Mouse (Mus musculus) G1E (cell line): ENCODE data around the gene Ccr4. TPM values are rescaled to one million over a fixed set of nuclear protein-coding genes. Genes with fewer than 3 reads are reported as not detected.

Experiments
- ATAC-seq: 2 replicates; pipeline ENCODE4 v1.8.0; 2016; ENCODE audit warnings: mild to moderate bottlenecking; ENCODE audit not compliant: insufficient number of reproducible peaks, poor library complexity, low FRiP score, severe bottlenecking; ENCODE audit errors: extremely low read depth
- DNase-seq: peaks from one replicate; pipeline ENCODE4 v3.0.0; 2012; ENCODE audit warnings: low spot score
- H3K27me3 ChIP-seq: 2 replicates; pipeline ENCODE4 v1.6.1; 2012; ENCODE audit warnings: mild to moderate bottlenecking, low read length, inconsistent platforms; ENCODE audit not compliant: insufficient read depth
- H3K36me3 ChIP-seq: replicated peaks from 2 replicates; pipeline ENCODE3; 2012; ENCODE audit warnings: mild to moderate bottlenecking, inconsistent platforms
- H3K4me1 ChIP-seq: 2 replicates; pipeline ENCODE4 v1.6.1; 2012; ENCODE audit warnings: low read depth, low read length, inconsistent platforms, mixed read lengths; ENCODE audit not compliant: insufficient read depth
- H3K4me3 ChIP-seq: 2 replicates; pipeline ENCODE4 v1.5.1; 2012; ENCODE audit warnings: low read depth, mild to moderate bottlenecking, inconsistent platforms, low read length, moderate library complexity, mixed read lengths
- H3K9me3 ChIP-seq: replicated peaks from 2 replicates; pipeline ENCODE4 v1.6.1; 2012; ENCODE audit warnings: inconsistent platforms
- CTCF ChIP-seq: IDR thresholded peaks from 2 replicates; pipeline ENCODE4 v1.5.1; 2012; ENCODE audit warnings: low read depth, low read length, inconsistent platforms, mixed read lengths
- GATA1 ChIP-seq: IDR thresholded peaks from 2 replicates; pipeline ENCODE4 v1.6.1; 2012; ENCODE audit warnings: borderline replicate concordance, low read length, inconsistent platforms, mixed read lengths
- GATA2 ChIP-seq: IDR thresholded peaks from 2 replicates; pipeline ENCODE4 v1.6.1; 2012; ENCODE audit warnings: low read depth, low read length, inconsistent platforms, borderline replicate concordance
- POLR2AphosphoS5 ChIP-seq: IDR thresholded peaks from 2 replicates; pipeline ENCODE4 v1.6.1; 2012; ENCODE audit warnings: low read depth, low read length, inconsistent platforms; ENCODE audit not compliant: insufficient replicate concordance
- TAL1 ChIP-seq: conservative IDR thresholded peaks from 2 replicates; pipeline ENCODE4 v1.6.1; 2012; ENCODE audit warnings: low read depth, low read length, inconsistent platforms, mixed read lengths
- polyA plus RNA-seq: library from polyadenylated mRNA; stranded (reverse); fragments of >175 nt; gene quantifications from 2 replicates; pipeline ENCODE4 v1.2.3, GENCODE M21; 2012
- total RNA-seq, 2 experiments: library from RNA; stranded (forward) in 1 of 2; stranded (reverse) in 1 of 2; fragments of 200-1000 nt in 1 of 2; fragments of >200 nt in 1 of 2; fragmentation: Nextera tagmentation in 1 of 2; gene quantifications; 2 replicates each; pipeline ENCODE4 v1.2.3; 2014 to 2017

Ccr4 gene
- total and polyA plus RNA-seq, 3 experiments = not detected

DNA sequence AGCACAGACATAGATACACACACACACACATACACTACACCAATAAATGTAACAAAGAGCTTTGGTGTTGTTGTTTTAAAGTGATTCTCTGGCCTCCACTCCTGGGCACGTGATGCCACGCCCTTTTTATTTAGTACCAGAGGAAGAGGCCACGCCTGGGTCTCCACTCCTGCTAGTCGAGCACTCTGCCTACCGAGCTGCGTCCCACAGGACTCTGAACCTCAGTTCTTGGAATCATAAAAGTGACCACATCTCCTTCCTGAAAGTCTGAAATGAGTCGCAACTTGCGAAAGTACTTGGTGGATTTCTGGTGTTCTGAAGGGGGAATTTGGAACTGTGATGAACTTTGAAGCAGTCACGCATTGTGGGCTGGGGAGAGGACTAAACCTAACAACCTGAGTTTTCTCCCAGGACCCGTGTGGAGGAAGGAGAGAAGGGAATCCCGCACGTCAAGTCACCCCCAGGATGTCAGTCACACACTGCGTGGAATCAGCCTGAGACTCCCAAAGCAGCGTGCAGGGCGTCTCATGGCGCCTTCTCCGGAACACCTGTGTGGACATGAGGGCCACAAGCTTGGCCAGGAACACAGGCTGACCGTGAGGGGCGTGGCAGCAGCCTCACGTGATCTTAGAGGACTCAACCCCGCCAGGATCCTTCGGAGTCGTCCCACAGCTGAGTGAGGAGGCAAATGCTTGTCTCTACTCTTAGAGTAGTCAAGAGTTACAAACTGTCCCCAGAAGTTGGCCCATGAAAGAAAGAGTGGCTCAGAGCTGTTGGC lies 17.0 kb downstream of the Ccr4 start:
- ATAC-seq (peak; percentile 15; the same call in 1 of the 2 replicates), DNase-seq (no peak)
- no peak overlapping the region for H3K4me3 ChIP-seq
- no peaks in the 10 kb centered on the region for H3K36me3 ChIP-seq
- TF ChIP-seq CTCF (no peak), TAL1 (no peak), GATA2 (no peak), GATA1 (no peak), POLR2AphosphoS5 (no peak)
- H3K27me3 ChIP-seq = peaks cover 11% of the 10 kb centered on the region
- H3K9me3 ChIP-seq = no peaks in the 10 kb centered on the region
- H3K4me1 ChIP-seq = no peaks in the 10 kb centered on the region; the same call in 1 of the 2 replicates

DNA sequence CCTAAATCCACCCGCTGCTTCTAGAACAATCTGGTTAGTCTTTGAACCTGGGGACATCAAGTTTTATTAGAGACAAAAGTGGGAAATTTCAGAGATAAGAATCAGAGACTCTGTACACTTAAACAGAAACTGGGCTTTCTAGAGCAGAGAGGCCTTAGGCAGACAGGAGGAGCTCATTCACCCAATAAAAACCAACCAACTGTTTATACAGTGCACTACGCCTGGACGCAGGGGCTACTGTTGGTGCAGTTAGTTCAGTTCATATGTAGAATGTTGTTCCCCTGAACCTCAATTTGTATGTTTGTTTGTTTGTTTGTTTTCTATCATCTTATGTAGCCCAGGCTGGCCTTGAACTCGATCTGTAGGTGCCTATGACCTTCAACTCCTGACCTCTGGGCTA lies 17.9 kb downstream of the Ccr4 start:
- H3K4me1 ChIP-seq = no peaks in the 10 kb centered on the region; the same call in 1 of the 2 replicates
- ATAC-seq = no peak
- peaks cover 11% of the 10 kb centered on the region for H3K27me3 ChIP-seq
- H3K4me3 ChIP-seq = no peak overlapping the region
- DNase-seq = no peak
- H3K36me3 ChIP-seq = no peaks in the 10 kb centered on the region
- TF ChIP-seq TAL1 = no peak
- no peak for TF ChIP-seq CTCF
- TF ChIP-seq GATA1 = no peak
- TF ChIP-seq POLR2AphosphoS5 = no peak
- TF ChIP-seq GATA2 = no peak
- no peaks in the 10 kb centered on the region for H3K9me3 ChIP-seq

DNA sequence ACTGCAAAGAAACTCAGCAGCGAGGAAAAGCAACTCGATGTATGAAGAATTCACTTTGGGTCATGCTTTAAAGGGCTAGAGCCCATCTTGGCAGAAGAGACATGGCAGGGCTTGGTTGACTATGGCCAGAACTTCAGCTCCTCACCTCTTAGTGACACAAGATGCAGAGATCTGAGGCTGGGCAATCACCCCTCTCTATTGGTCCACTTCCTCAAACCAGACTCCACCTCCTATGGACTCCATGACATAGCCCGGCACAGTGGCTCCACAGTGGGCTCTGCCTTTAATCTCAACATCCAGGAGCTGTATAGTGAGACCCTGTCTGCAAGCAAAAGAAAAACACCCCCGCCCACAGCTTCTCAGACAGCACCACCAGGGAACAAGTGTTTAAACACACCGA lies 19.9 kb downstream of the Ccr4 start:
- peaks cover 11% of the 10 kb centered on the region for H3K27me3 ChIP-seq
- ATAC-seq = no peak

DNA sequence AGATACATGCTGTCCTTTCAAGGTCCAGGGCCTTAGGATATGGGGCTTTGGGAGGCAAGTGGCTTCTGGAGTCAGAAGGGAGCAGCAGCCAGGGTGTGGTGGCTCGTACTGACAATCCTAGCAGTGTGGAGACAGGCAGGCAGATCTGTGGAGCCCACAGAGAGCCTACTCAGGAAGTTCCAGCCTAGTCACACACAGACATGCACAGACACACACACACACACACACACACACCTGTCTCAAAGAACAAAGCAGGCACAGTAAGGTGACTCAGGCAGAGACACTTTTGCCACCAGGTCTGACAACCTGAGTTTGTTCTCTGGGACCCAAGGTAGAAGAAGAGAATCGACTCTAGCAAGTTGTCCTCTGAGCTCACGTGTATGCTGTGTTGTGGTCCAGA lies 23.8 kb downstream of the Ccr4 start:
- ATAC-seq = no peak
- TF ChIP-seq GATA1 (no peak), TAL1 (no peak), GATA2 (no peak), POLR2AphosphoS5 (no peak), CTCF (no peak)
- Histone ChIP-seq H3K9me3 (no peaks in the 10 kb centered on the region), H3K4me1 (no peaks in the 10 kb centered on the region), H3K27me3 (peaks cover 8% of the 10 kb centered on the region), H3K4me3 (no peak overlapping the region), H3K36me3 (no peaks in the 10 kb centered on the region)
- DNase-seq = no peak

More for the DNA sequence above, 19.9 kb downstream of the Ccr4 start:
- no peak for DNase-seq
- Histone ChIP-seq H3K4me1 (no peaks in the 10 kb centered on the region; the same call in 1 of the 2 replicates), H3K36me3 (no peaks in the 10 kb centered on the region), H3K9me3 (no peaks in the 10 kb centered on the region), H3K4me3 (no peak overlapping the region)
- TF ChIP-seq CTCF = no peak
- no peak for TF ChIP-seq TAL1
- TF ChIP-seq GATA1 = no peak
- no peak for TF ChIP-seq GATA2
- no peak for TF ChIP-seq POLR2AphosphoS5

DNA sequence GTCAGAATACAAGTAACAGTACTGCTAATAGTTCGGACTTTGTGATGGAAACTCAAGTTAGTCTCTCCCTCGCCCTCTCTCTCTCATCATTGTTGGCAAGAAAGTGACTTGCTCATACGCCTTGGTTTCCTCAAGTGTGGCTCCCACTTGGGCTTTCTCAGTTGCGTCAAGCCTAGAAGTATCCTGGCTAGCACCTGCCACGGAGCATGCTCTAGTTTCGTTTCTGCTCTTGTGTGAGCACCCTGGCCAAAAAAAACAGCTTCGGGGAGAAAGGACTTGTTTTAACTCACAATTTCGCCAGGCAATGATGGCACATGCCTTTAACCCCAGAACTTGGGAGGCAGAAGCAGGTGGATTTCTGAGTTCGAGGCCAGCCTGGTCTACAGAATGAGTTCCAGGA lies 27.7 kb downstream of the Ccr4 start:
- Histone ChIP-seq H3K4me3 (no peak overlapping the region), H3K9me3 (no peaks in the 10 kb centered on the region), H3K4me1 (no peaks in the 10 kb centered on the region), H3K27me3 (no peaks in the 10 kb centered on the region), H3K36me3 (peaks cover 3% of the 10 kb centered on the region)
- DNase-seq = no peak
- no peak for ATAC-seq
- TF ChIP-seq POLR2AphosphoS5 (no peak), GATA2 (no peak), CTCF (no peak), TAL1 (no peak), GATA1 (no peak)

DNA sequence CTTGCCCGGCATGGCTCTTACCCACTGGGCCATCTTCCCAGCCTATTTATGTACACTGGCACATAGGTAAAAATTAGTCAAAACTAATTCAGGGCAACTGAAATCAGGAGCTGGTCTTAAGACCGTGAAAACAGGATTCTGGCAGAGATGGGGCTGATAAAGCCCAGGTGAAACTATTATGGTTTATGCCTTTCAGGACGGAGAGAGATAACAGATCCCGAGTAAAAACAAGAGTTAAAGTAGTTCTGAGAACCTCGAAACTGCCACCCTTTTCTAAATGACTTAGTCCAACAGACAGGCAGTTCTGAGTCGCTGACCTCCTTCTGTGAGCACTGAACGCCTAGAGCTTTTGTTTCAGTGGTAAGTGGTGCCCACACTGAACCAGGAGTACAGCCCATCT lies 32.8 kb downstream of the Ccr4 start:
- no peak for TF ChIP-seq CTCF
- TF ChIP-seq GATA1 = no peak
- TF ChIP-seq POLR2AphosphoS5 = no peak
- no peak for TF ChIP-seq TAL1
- TF ChIP-seq GATA2 = no peak
- H3K4me3 ChIP-seq = no peak overlapping the region
- DNase-seq (no peak), ATAC-seq (no peak)
- no peaks in the 10 kb centered on the region for H3K27me3 ChIP-seq
- H3K4me1 ChIP-seq = no peaks in the 10 kb centered on the region
- H3K9me3 ChIP-seq = no peaks in the 10 kb centered on the region
- peaks cover 8% of the 10 kb centered on the region for H3K36me3 ChIP-seq
